Mouse (Mus musculus): ENCODE results near the gene Spata31d1b. TPM values are rescaled to one million over a fixed set of nuclear protein-coding genes. Genes with fewer than 3 reads are reported as not detected.
"Not testable (repeated sequence)": the region's sequence is repeated elsewhere in the genome, so short reads cannot be mapped to it uniquely, and the experiment has no call there.

Gene Spata31d1b
- total RNA-seq (2021), result not detected
- long read RNA-seq, experiment 1, result 0 reads
- long read RNA-seq, experiment 2, result 0 reads

GRCm38 (mm10) chr13:59711984-59712383, at the start of gene Spata31d1b:
Gene Spata31d1b (plus strand): TSS chr13:59712284.
- intact Hi-C loops (cut with DNase I), result not testable (repeated sequence)

DNA sequence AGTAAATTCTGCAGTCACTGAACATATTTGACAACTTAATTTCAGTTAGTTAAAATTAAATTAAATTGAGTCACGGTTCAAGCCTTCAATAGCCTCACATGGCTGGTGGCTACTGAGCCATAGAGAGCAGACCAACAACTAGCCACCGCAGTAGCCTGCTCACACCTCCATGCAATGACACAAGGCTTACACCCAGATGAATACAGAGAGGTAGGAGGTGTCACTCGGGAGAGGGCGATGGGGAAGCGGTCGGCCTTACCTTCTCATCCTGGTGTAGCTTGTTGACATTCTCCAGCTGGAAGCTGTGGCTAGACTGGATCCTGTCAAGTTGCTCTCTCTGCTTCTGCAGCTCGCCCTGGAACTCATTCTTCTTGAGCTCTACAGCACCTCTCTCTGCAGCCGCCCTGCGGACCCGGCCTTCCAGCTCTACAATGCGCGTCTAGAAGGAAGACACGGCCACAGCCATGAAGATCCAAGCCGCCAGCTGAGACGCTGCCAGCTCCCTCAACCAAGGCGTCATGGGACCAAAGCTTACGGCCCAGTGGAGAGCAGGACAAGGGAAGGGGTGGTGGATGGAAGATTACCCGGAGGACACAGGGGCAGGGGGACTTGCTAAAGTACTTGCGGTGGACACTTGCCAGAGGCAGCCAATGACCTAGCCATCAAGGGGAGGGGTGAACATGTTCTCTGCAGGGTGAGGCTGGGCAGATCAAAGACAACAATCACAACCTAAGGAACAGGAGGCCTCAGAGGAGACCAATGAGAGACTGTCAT, 48.0 kb upstream of the Spata31d1b start:
- DNase-seq (ENCODE audit: low spot score in 2 of 2), result no peak
- intact Hi-C loops (cut with DNase I), result no loop called here

More at GRCm38 (mm10) chr13:59711984-59712383, at the start of gene Spata31d1b:
- not testable (repeated sequence) for DNase-seq (ENCODE audit: low spot score in 2 of 2)

GRCm38 (mm10) chr13:59667763-59668162, 44.3 kb upstream of the Spata31d1b start:
- intact Hi-C loops (cut with DNase I), result no loop called here

GRCm38 (mm10) chr13:59668501-59669093, 43.5 kb upstream of the Spata31d1b start:
- intact Hi-C loops (cut with DNase I), result no loop called here
- no peak for DNase-seq (ENCODE audit: low spot score in 2 of 2)

More at GRCm38 (mm10) chr13:59667763-59668162, 44.3 kb upstream of the Spata31d1b start:
- DNase-seq (ENCODE audit: low spot score in 2 of 2), result no peak

DNA sequence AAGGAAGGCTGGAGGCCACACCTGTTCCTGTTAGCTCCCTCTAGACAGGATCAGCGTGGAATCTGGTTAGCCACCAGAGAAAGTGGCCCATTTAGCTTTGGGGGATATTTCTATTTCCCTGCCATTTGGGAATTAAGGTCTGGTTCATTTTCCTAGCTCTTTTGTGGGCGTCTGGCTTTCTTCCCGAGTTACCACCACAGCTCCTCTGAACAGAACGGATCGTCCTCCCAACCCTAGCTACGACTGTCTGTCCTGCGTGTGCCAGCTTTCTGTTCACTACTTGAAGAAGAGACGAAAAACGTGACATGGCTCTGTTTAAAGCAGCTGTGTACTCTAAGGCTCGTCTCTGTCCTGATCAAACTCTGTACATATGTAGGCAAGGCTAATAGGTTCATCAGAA, 42.1 kb upstream of the Spata31d1b start:
- no peak for DNase-seq (ENCODE audit: low spot score in 2 of 2)
- intact Hi-C loops (cut with DNase I), result no loop called here

DNA sequence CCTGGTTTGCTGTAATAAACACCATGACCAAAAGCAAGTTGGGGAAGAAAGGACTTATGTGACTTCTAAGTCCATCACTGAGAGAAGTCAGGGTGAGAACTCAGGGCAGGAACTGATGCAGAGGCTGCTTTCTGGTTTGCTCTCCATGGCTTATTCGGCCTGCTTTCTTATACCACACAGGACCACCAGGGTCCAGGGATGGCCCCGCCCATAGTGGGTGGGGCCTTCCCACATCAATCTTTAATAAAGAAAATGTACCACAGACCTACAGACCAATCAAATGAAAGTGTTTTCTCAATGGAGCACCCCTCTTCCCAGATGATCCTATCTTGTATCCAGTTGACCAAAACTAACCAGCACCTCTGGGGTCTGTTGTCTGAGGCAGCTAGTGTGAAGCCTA, 40.6 kb upstream of the Spata31d1b start:
- intact Hi-C loops (cut with DNase I), result no loop called here

DNA sequence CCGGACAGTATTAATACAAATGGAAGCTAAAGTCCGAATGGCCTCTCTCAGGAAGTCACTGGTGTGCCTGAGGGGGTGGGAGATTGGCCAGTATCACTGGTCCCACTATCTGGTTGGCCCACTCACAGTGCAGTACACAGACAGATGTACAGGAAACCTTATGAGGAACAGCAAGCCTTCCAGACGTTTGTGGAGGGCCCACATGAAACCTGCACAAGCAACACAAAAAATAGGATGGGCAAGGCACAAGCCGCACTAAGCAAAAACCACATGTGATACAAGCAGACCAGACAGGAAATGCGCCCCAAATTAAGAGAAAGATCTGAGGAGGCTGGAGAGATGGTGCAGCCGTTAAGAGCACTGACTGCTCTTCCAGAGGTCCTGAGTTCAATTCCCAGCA, 39.8 kb upstream of the Spata31d1b start:
- intact Hi-C loops (cut with DNase I), result no loop called here
- no peak for DNase-seq (ENCODE audit: low spot score in 2 of 2)

More for the DNA sequence above, 40.6 kb upstream of the Spata31d1b start:
- no peak for DNase-seq (ENCODE audit: low spot score in 2 of 2)

DNA sequence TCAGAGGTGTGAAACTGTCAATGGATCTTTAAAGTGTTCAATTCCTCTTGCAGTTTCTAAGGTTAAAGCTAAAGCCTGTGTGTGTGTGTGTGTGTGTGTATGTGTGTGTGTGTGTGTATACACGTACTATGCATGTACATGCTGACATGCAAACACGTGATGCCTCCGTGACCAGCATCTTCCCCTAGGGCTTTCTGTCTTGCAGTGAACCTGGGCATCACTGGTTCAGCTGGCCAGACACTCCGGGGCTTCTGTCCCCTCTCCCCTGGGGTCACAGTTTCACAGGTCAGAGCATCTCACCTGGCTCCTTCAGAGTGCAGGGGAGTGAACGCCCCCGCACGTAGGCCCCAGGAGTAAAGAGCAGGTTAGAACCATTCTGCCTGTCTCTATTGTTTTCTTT, 38.5 kb upstream of the Spata31d1b start:
- intact Hi-C loops (cut with DNase I), result no loop called here
- DNase-seq (ENCODE audit: low spot score in 2 of 2), result no peak

DNA sequence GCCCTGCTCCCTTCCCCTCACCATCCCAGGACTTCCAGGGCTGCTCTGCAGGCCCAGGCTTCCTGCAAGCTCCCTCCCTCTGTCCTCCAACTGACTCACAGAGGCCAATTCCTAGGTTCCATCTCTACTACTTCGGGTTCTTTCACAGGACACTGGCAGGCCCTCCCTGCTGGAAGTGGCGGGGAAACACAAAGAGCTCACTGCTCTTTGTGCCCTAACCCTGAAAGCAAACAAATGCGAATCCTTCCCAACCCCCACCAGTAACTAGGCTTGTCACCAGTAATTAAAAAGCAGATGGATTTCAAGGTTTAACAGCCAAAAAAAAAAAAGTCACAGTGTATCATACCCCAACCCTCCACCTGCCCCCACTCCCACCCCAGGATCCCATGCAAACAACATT, 37.9 kb upstream of the Spata31d1b start:
- no peak for DNase-seq (ENCODE audit: low spot score in 2 of 2)
- intact Hi-C loops (cut with DNase I), result no loop called here

- intact Hi-C loops (cut with DNase I), result no loop called here
These were observed 37.3 kb upstream of the Spata31d1b start for GRCm38 (mm10) chr13:59674761-59675150.

DNA sequence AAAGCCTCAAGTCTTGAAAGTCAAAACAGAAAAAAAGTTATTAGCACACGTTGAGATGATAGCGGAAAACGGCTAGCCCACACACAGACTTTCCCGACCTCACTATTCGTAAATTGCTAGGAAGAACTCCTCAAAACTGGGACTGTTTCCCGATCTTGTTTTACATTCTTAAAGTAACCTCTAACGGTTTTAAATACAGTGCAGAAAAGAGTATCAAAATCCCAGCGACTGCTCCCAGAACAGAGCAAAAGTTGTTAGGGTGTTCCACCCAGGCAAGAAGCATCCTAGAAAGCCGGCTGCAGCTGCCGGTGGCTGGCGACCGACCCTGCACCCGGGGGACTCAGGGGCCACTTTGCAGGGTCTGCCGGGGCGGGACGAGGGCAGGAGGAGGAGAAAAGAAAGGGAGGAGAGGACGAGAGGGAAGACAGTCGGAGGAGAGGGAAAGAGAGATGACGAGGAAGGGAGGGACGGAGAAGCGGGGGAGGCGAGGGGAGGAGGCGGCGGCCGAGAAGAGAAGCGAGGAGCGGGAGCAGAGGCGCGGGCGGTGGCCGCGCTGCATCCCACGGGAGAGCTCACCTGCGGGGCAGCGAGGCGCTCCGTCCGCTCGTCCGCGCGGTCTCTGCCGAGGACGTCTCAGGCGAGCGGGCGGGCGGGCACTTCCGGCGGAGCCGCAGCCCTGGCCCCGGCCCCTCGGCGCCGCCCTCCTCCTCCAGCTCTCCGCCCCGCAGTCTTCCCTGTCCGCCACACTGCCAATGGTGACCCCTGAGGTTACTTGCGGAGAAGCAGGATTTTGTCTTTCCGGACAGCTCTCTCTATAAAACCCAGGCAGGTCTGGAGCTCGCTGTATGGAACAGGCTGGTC, 36.7 kb upstream of the Spata31d1b start, which contains the start of gene Golm1:
Gene Golm1 (minus strand): TSS at position 661 of the 861 bp plus-strand sequence.
- peak in 1 of 2 experiments; percentile 37 for DNase-seq (ENCODE audit: low spot score in 2 of 2)
- intact Hi-C loops (cut with DNase I), result no loop called here

More at GRCm38 (mm10) chr13:59674761-59675150, 37.3 kb upstream of the Spata31d1b start:
- no peak for DNase-seq (ENCODE audit: low spot score in 2 of 2)

- DNase-seq (ENCODE audit: low spot score in 2 of 2), result no peak
- intact Hi-C loops (cut with DNase I), result no loop called here
These were observed 35.5 kb upstream of the Spata31d1b start for GRCm38 (mm10) chr13:59676316-59677229.

DNA sequence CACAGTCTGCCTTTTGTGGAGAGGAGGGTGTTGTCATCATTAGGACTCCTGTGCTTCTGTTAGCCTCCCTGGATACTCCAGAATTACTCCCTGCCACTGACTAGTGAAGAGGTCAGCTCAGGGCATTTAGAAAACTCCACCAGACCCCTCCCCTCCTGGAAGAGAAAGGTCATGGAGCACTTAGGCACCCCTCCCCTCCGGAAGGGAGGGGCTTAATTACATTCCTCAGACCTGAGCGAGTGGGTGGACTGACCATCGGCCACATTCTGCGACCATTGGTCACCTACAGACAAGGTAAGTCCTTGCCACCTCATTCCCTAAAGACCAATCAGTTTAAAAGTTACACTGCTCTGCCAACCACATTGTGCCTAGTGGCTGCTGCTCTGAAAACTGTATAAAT, 32.8 kb upstream of the Spata31d1b start:
- DNase-seq (ENCODE audit: low spot score in 2 of 2), result no peak
- intact Hi-C loops (cut with DNase I), result no loop called here

DNA sequence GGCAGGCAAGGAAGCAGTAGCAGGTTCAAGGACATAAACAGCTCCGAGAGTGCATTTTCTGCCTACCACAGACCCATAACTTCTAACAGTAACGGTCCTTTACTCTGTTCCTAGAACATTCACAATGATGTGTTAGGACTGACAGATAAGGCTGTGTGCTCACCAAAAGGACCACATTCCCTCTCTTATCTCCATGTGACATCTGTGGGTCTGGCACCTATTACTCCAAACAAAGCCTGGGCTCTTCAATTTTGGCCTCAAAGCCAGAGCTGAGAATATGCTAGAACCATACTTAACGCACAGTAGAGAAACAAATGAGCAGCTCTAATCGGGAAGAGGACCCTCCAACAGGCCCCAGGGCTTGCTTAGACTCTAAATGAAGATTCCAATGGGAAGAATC, 32.2 kb upstream of the Spata31d1b start:
- intact Hi-C loops (cut with DNase I), result no loop called here
- no peak for DNase-seq (ENCODE audit: low spot score in 2 of 2)

DNA sequence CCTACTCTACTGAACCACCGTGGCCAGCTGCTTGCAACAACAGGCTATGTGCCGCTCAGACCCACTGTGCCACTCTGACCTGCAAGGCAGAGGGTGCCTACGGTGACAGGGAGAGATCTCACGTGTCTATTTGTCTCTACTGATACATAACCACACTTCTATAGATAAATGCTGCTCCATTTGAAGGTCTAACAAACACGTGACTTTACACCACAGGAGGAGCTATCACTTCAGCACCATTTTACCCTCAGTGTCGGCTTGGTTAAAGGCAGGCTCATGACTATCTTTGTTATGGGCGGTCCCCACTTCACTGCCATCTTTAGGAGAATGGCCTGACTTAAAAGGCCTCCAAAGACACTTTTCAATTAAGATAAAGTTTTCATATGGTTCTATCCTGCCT, 29.5 kb upstream of the Spata31d1b start:
- intact Hi-C loops (cut with DNase I), result no loop called here
- no peak for DNase-seq (ENCODE audit: low spot score in 2 of 2)

DNA sequence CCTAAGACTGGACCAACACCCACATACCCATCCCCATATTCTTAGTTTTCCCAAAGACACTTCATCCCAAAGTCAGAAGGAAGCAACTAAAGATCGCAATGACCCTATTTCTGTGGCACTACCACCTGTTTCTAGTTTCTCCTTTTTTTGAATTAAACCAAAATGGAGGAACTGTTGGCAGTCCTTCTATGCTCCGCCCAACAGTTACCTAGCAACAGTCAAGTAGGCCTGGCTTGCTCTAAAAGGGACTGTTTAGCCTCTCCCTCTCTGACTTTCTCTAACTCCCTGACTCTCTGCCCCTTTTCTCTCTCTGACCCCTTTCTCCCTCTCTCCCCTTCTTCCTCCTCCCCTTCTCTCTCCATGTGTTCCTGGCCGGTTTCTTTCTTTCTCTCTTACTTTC, 26.8 kb upstream of the Spata31d1b start:
- no peak for DNase-seq (ENCODE audit: low spot score in 2 of 2)
- intact Hi-C loops (cut with DNase I), result no loop called here

DNA sequence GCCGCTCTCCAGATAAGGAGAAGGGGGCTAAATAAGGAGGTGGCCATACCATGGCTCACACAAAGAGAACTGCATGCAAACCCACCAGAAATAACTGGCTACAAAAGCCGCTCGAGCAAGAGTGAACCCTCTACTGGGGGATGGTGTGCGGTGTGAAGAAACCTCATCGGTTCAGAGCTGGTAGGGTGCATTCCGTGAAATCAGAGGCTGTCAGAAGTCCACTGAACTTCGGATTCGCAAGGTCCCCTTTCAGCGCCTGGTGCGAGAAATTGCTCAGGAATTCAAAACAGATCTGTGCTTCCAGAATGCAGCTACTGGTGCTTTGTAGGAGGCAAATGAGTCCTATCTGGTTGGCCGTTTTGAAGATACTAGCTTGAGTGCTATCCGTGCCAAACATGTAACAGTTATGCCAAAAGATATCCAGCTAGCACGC, 23.7 kb upstream of the Spata31d1b start:
- peak; percentile 27 to 44 for DNase-seq (ENCODE audit: low spot score in 2 of 2)
- intact Hi-C loops (cut with DNase I), result no loop called here

- no peak for DNase-seq (ENCODE audit: low spot score in 2 of 2)
- intact Hi-C loops (cut with DNase I), result no loop called here
These were observed 22.8 kb upstream of the Spata31d1b start for GRCm38 (mm10) chr13:59689313-59689712.

GRCm38 (mm10) chr13:59689843-59690242, 22.2 kb upstream of the Spata31d1b start:
- DNase-seq (ENCODE audit: low spot score in 2 of 2), result no peak
- intact Hi-C loops (cut with DNase I), result no loop called here

Measured in left cerebral cortex, postnatal 14 days (tissue).